Mouse (Mus musculus): Measurements from ENCODE around the gene Ccnyl1. TPM values are rescaled to one million over a fixed set of nuclear protein-coding genes. Genes with fewer than 3 reads are reported as not detected.

Ccnyl1 gene
- 3.2 and 3.4 TPM in 2 replicates for polyA plus RNA-seq (2015; fragmentation: Nextera tagmentation; extraction: Ambion mirVana)

GRCm38 (mm10) chr1:64690213-64691013, at the start of gene Ccnyl1:
Gene Ccnyl1, plus strand, starts transcription at chr1:64690455.

DNA sequence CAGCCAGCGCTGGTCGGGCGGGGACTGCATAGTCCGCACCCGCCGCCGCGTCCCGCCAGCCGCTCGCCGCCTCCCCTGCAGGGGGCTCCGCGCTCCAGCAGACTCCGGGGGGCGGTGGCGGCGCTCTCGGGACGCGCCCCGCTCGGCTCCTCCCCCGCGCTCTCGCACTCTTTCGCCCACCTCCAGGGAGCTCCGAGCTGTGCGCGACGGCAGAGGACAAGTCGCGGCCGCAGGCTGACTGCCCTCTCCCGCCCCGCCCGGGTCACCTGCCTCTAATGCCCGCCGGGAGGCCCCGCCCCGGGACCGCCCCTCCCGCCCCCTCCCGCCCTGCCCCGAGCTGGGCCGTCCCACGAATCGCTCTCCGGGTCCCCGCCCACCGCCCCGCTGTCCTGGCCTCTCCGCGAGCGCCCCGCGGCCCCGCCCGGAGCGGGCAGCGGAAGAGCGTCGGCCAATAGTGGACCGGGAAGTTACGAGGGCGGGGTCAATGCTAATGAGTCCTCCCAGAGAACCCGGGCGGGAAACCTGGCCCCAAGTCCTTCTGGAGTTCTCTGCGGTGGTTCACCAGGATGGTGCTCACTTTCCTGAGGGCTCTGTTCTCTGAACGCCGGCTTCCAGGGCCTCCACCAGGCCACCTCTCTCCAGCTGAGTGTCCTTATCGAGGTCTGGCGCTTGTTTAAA, 47.4 kb downstream of the Ccnyl1 start, which contains the start of gene Fzd5:
Gene Fzd5, minus strand, starts transcription at position 250 of the 678 bp plus-strand sequence.

Other genes starting within 250 kb of the Ccnyl1 start
- gene Creb1, start 157.8 kb upstream of the Ccnyl1 start, polyA plus RNA-seq (2015; fragmentation: Nextera tagmentation; extraction: Ambion mirVana) = 9.9 and 10.1 TPM in 2 replicates
- gene Mettl21a, start 73.2 kb upstream of the Ccnyl1 start, polyA plus RNA-seq (2015; fragmentation: Nextera tagmentation; extraction: Ambion mirVana) = 21.0 and 21.3 TPM in 2 replicates
- 0.71 and 0.88 TPM in 2 replicates for gene Fzd5, start 47.3 kb downstream of the Ccnyl1 start, polyA plus RNA-seq (2015; fragmentation: Nextera tagmentation; extraction: Ambion mirVana)

Measured in skeletal muscle tissue, postnatal 0 days (tissue).